Mouse (Mus musculus): ENCODE data around the gene Fam169a.

Gene Fam169a

DNA sequence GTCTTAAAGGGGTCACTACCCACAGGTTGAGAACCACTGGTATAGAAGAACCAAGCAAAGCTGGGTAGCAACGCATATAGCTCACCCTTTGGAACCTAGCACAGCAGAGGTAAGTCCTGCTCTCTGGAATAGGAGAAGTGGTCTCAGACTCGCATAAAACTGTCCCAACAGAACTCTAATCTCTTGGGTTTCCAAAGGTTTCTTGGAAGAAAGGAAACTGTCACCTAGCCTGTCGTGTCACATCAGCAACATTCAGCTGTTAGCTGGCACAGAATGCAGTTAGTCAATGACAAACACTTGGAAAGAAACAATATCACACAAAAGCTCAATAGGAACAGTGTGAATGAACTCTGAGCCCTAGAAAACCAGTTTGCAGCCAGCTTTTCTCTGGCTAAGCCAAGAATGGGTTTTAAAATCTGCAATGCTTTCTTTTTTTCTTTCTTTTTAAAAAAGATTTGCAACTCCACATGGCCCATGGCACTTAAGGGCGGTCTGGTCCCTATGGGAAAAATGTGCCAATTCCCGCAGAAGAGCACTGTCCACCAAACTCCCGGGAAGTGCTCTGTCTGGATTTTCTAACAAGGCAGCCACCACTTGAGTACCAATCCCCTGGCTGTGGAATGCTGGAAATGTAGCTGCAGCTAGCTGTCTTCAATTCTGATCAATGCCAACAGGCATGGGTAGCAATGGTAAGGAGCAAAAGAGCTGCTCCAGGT, 113.2 kb downstream of the Fam169a start:
- DNase-seq (ENCODE audit: extremely low spot score): no peak
